Mouse (Mus musculus) liver, adult 2 months (tissue): ENCODE results near the gene Ola1. TPM values are rescaled to one million over a fixed set of nuclear protein-coding genes. Genes with fewer than 3 reads are reported as not detected.

Experiments
- DNase-seq: peaks from one replicate; pipeline ENCODE4 v3.0.0-alpha.2; 2011; ENCODE audit warnings: low read depth, low spot score; ENCODE audit errors: extremely low read depth
- H3K27ac ChIP-seq: fragments of 200-500 bp; replicated peaks from 2 replicates; pipeline ENCODE4 v1.5.1; 2012; ENCODE audit warnings: low read depth, mild to moderate bottlenecking, control low read depth, inconsistent platforms, low read length; ENCODE audit not compliant: insufficient read depth
- H3K27me3 ChIP-seq: fragments of 200-500 bp; 2 replicates; pipeline ENCODE4 v1.6.1; 2012; ENCODE audit warnings: mild to moderate bottlenecking, moderate library complexity, low read length, inconsistent platforms; ENCODE audit not compliant: control insufficient read depth, insufficient read depth
- H3K36me3 ChIP-seq: fragments of 200-500 bp; 2 replicates; pipeline ENCODE4 v1.6.1; 2012; ENCODE audit warnings: low read length, inconsistent platforms; ENCODE audit not compliant: control insufficient read depth, insufficient read depth
- H3K4me1 ChIP-seq: fragments of 200-500 bp; 2 replicates; pipeline ENCODE4 v1.6.1; 2011; ENCODE audit warnings: low read length; ENCODE audit not compliant: control insufficient read depth, insufficient read depth
- H3K4me3 ChIP-seq: fragments of 200-500 bp; 2 replicates; pipeline ENCODE4 v1.5.1; 2011; ENCODE audit warnings: low read depth, mild to moderate bottlenecking, control low read depth, low read length, moderate library complexity; ENCODE audit not compliant: insufficient read depth
- H3K79me2 ChIP-seq: fragments of 200-500 bp; 2 replicates; pipeline ENCODE4 v1.6.1; 2012; ENCODE audit warnings: inconsistent platforms, mild to moderate bottlenecking, low read length, moderate library complexity; ENCODE audit not compliant: control insufficient read depth, insufficient read depth
- H3K9ac ChIP-seq: fragments of 200-500 bp; 2 replicates; pipeline ENCODE4 v1.6.1; 2012; ENCODE audit warnings: low read depth, mild to moderate bottlenecking, control low read depth, inconsistent platforms, low read length
- CTCF ChIP-seq: fragments of 200-500 bp; IDR thresholded peaks from 2 replicates; pipeline ENCODE4 v1.5.1; 2011; ENCODE audit warnings: low read depth, low read length, control low read depth
- POLR2A ChIP-seq: fragments of 200-500 bp; IDR thresholded peaks from 2 replicates; pipeline ENCODE4 v1.6.1; 2011; ENCODE audit warnings: low read length, control low read depth; ENCODE audit not compliant: insufficient read depth; ENCODE audit errors: extremely low read depth
- WGBS: fragments of 180-500 bp; shearing (Covaris S2); methylation state at CpG from one replicate; pipeline ENCODE4 v1.1.7; 2018; 5-methylcytosine and 5-hydroxymethylcytosine counted together
- polyA plus RNA-seq: library from polyadenylated mRNA; depleted of rRNA; stranded (reverse); fragments of >200 nt; gene quantifications from 2 replicates; pipeline ENCODE4 v1.2.3, GENCODE M21; 2012
- total RNA-seq: library from RNA; depleted of rRNA; stranded (reverse); fragments of >200 nt; gene quantifications from 2 replicates; pipeline ENCODE4 v1.2.3, GENCODE M21; 2014

Gene Ola1
- total and polyA plus RNA-seq, 2 experiments: 3.9 to 32.2 TPM

DNA sequence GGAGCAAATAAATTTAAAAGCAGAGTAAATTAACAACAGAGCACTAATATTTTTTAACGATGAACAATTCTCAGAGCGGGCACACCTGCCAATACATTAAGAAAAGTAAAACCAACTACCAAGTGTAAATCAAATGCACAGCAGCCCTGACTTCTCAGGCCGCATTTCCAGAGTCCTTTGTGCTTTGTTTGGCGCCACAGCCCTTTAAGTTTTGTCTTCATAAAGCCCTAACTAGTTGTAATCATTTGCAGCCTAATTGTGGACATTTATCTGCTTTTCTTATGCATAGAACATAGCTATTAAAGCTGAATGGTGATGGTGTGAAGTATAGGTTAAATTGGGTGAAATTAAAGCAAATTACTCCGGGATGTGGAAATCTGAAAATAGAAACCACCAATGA is 49.2 kb downstream of the Ola1 start:
- TF ChIP-seq POLR2A: no peak
- TF ChIP-seq CTCF: no peak
- DNase-seq: no peak
- WGBS: 95% methylated on average over 5 of the region's 5 CpGs

DNA sequence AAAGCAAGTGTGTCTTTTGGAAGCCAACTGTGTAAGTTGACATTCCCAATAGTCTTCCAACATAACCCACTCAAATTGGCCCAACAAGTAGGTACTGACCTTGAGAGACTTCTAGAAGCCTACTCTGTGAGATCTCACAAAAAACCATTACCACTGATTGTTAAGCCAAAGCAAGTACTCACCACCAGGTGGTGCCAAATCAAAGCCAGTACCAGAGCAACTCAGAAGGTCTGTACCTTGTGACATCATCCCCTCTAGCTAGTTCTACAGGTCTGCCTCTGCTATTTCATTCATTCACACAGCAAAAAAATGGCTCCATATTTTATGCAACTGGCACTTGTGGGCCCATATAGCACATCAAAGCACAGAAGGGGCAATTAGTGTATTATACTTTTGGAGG is 51.6 kb downstream of the Ola1 start:
- Histone ChIP-seq H3K36me3 (no peaks in the 10 kb centered on the region), H3K79me2 (no peaks in the 10 kb centered on the region; the same call in 1 of the 2 replicates), H3K27me3 (no peaks in the 10 kb centered on the region), H3K27ac (no peak overlapping the region), H3K9ac (no peak overlapping the region), H3K4me3 (no peak overlapping the region), H3K4me1 (no peaks in the 10 kb centered on the region)
- DNase-seq: peak; percentile 48
- peak; percentile 35; the same call in 1 of the 2 replicates for TF ChIP-seq CTCF
- TF ChIP-seq POLR2A: no peak

More for the DNA sequence above, 49.2 kb downstream of the Ola1 start:
- Histone ChIP-seq H3K27me3 (no peaks in the 10 kb centered on the region), H3K36me3 (no peaks in the 10 kb centered on the region), H3K4me3 (no peak overlapping the region), H3K9ac (no peak overlapping the region), H3K27ac (no peak overlapping the region), H3K4me1 (no peaks in the 10 kb centered on the region), H3K79me2 (no peaks in the 10 kb centered on the region; the same call in 1 of the 2 replicates)

DNA sequence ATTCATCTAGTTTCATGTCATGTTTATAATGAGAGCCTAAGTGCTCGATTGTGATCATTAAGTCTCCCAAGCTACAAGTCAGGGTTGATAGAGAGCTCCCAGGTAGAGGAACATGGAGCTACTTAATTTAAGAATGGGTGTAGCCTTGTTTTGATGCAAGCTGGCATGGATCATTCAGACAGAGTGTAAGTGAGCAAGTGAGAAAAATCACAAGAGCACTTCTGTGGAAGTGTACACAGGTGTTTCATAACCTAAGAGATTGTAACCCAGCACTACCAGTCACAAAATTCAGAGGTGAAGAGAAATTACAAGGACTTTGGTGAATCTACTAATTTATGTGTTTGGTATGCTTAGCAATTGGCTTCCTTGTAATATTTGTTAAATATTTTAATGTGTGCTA is 54.1 kb downstream of the Ola1 start:
- no peak for DNase-seq
- Histone ChIP-seq H3K27ac (no peak overlapping the region), H3K27me3 (no peaks in the 10 kb centered on the region), H3K4me1 (no peaks in the 10 kb centered on the region), H3K9ac (no peak overlapping the region), H3K36me3 (no peaks in the 10 kb centered on the region), H3K4me3 (no peak overlapping the region), H3K79me2 (peaks cover 2% of the 10 kb centered on the region; the same call in 1 of the 2 replicates)
- WGBS: 84% methylated on average over 1 of the region's 1 CpGs
- no peak for TF ChIP-seq CTCF
- no peak for TF ChIP-seq POLR2A

DNA sequence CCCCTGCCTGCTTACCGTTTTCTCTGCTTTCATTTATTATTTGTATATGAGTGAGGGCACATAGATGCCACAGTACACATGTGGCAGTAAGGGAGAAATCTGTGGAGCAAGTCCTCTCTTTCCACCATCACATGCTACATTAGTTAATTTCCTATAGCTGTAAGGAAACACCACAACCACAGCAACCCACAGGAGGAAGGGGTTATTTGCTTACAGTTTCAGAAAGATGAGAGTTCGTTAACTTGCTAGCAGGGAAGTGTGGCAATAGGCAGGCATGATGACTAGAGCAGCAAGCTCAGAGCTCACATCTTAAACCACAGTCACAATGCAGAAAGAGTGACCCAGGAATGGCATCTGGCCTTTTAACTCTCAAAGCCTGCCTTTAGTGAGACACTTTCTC is 58.0 kb downstream of the Ola1 start:
- no peak for DNase-seq

DNA sequence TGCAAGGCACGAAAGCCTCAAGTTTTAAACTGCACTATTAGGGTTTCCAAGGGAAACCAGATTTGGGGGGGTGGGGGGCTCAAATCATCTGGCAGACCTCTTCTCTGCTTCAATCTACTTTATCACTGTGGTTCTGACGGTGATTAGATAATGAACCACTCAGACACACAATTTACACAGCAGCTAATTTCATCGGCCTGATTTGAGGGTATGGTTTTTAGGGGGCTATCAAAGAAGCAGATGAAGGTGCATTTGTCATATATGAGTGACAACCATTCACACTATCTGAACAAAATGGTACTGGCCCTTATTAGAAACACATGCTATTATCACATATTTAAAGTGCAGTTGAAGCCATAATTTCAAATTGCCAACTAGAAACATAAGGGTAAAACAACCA is 61.5 kb downstream of the Ola1 start:
- TF ChIP-seq POLR2A: no peak
- TF ChIP-seq CTCF: no peak
- Histone ChIP-seq H3K9ac (no peak overlapping the region), H3K79me2 (peaks cover 2% of the 10 kb centered on the region; the same call in 1 of the 2 replicates), H3K36me3 (peaks cover 11% of the 10 kb centered on the region), H3K27ac (no peak overlapping the region), H3K27me3 (no peaks in the 10 kb centered on the region), H3K4me1 (no peaks in the 10 kb centered on the region), H3K4me3 (no peak overlapping the region)
- 98% methylated on average over 3 of the region's 3 CpGs for WGBS
- no peak for DNase-seq

More for the DNA sequence above, 58.0 kb downstream of the Ola1 start:
- 87% methylated on average over 2 of the region's 2 CpGs for whole genome bisulfite sequencing
- peaks cover 8% of the 10 kb centered on the region for H3K36me3 ChIP-seq
- H3K79me2 ChIP-seq: peaks cover 2% of the 10 kb centered on the region; the same call in 1 of the 2 replicates
- no peak overlapping the region for H3K27ac ChIP-seq
- TF ChIP-seq CTCF (no peak), POLR2A (no peak)
- H3K4me1 ChIP-seq: no peaks in the 10 kb centered on the region
- H3K4me3 ChIP-seq: no peak overlapping the region
- H3K9ac ChIP-seq: no peak overlapping the region
- no peaks in the 10 kb centered on the region for H3K27me3 ChIP-seq

DNA sequence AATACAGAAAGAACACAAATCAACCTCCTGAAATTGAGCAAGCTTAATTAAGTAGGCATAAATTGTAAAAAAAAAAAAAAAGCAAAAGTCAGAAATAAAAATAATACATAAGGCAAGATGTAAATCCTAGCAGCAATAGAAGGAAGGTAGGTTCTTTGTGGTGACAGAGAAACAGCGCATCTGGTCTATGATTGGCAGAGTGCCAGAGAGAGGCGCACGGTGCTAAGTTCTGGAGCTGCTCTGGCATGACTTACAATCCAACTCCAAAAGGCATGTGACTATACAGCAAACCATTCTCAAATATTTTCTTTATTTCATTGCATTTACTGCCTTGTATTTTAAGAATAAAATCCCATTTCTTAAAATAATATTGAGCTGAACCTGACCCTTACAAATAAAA is 68.2 kb downstream of the Ola1 start:
- no peak overlapping the region for H3K9ac ChIP-seq
- no peaks in the 10 kb centered on the region for H3K27me3 ChIP-seq
- H3K36me3 ChIP-seq: peaks cover 4% of the 10 kb centered on the region
- H3K79me2 ChIP-seq: no peaks in the 10 kb centered on the region
- H3K4me1 ChIP-seq: no peaks in the 10 kb centered on the region
- no peak overlapping the region for H3K4me3 ChIP-seq
- DNase-seq: no peak
- TF ChIP-seq POLR2A (no peak), CTCF (no peak)
- H3K27ac ChIP-seq: no peak overlapping the region
- WGBS: 69% methylated on average over 3 of the region's 3 CpGs
